Mouse (Mus musculus) heart, embryonic 11.5 days (tissue): ENCODE measurements at regions not wholly inside any gene's neighbourhood (a gene's known extent, or its start where the extent isn't known, plus 50 kb on each side); places are given as distances from the start of the nearest gene placed in this dataset.

Experiments used
- ATAC-seq: fragments of 200-750 bp; cut with Nextera tagmentation; replicated peaks from 2 replicates; pipeline ENCODE4 v1.8.0; 2017; ENCODE audit warnings: moderate library complexity; ENCODE audit not compliant: insufficient number of reproducible peaks, low FRiP score, low TSS enrichment
- H3K27ac ChIP-seq: fragments of 300-500 bp; sonication (generic); 2 replicates; pipeline ENCODE4 v1.5.1; 2014; ENCODE audit warnings: mild to moderate bottlenecking, low read depth, low read length
- H3K27me3 ChIP-seq: fragments of 300-500 bp; sonication (generic); 2 replicates; pipeline ENCODE4 v1.6.1; 2014; ENCODE audit warnings: mild to moderate bottlenecking, low read length, mixed read lengths; ENCODE audit not compliant: control insufficient read depth, insufficient read depth
- H3K36me3 ChIP-seq: fragments of 300-500 bp; sonication (generic); 2 replicates; pipeline ENCODE4 v1.6.1; 2014; ENCODE audit warnings: mild to moderate bottlenecking, low read length, moderate library complexity, mixed read lengths; ENCODE audit not compliant: control insufficient read depth, insufficient read depth
- H3K4me1 ChIP-seq: fragments of 300-500 bp; sonication (generic); 2 replicates; pipeline ENCODE4 v1.6.1; 2014; ENCODE audit warnings: low read length; ENCODE audit not compliant: control insufficient read depth, insufficient read depth
- H3K4me2 ChIP-seq: fragments of 300-500 bp; sonication (generic); 2 replicates; pipeline ENCODE4 v1.6.1; 2014; ENCODE audit warnings: mild to moderate bottlenecking, moderate library complexity
- H3K4me3 ChIP-seq: fragments of 300-500 bp; sonication (generic); 2 replicates; pipeline ENCODE4 v1.5.1; 2014; ENCODE audit warnings: low read depth, low read length
- H3K9ac ChIP-seq: fragments of 300-500 bp; sonication (generic); 2 replicates; pipeline ENCODE4 v1.6.1; 2014; ENCODE audit warnings: mild to moderate bottlenecking, low read depth, low read length, moderate library complexity
- H3K9me3 ChIP-seq: fragments of 300-500 bp; sonication (generic); replicated peaks from 2 replicates; pipeline ENCODE4 v1.6.1; 2016; ENCODE audit warnings: low read length; ENCODE audit not compliant: control insufficient read depth
- WGBS: fragments of 180-500 bp; shearing (Covaris S2); extraction: QIAGEN DNeasy Blood & Tissue Kit; methylation state at CpG from one replicate; pipeline ENCODE4 v1.1.7; 2014; ENCODE audit not compliant: insufficient replicate concordance; 5-methylcytosine and 5-hydroxymethylcytosine counted together

DNA sequence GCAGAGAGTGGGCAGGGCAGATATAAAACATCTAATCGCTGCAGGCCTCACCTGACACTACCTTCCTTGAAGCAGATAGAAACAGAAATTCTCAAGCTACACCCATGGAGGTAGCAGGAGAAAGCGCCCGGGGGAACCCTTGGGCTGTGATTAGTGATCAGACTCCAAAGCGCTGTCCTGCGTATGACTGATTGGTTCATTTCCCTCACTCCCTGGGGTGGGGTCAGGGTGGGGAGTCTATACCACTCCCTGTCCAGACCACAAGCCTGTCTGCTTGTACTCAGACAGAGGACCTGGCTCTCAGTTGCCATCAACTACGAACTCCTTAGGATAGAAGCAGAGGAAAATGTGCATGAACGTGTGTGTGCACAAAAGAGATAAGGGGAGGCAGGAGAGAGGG is 77.7 kb downstream of the Gm826 start:
- Histone ChIP-seq H3K27ac (no peak overlapping the region), H3K9ac (no peak overlapping the region), H3K4me2 (no peak overlapping the region), H3K27me3 (no peaks in the 10 kb centered on the region), H3K36me3 (no peaks in the 10 kb centered on the region), H3K9me3 (no peaks in the 10 kb centered on the region), H3K4me1 (no peaks in the 10 kb centered on the region), H3K4me3 (no peak overlapping the region)
- no peak for ATAC-seq
- WGBS: 62% methylated on average over 7 of the region's 7 CpGs

DNA sequence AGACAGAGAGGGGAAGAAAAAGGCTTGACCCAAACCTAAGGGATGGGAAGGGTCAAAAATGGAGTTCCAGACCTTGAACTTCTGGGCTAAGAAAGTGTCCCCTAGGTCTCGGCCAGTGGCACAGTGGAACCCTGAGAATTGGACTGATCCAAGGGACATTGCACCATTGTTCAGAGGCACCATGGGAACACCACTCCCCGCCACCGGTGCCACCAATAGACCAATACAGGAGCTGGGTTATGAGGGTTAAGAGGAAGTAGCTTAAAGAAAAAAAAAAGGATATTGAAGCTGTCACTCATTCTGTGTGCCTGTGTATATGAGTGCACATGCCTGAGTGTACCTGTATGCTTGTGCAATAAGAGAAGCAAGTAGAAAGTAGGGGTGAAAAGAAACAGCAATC is 83.7 kb downstream of the Gm826 start:
- no peaks in the 10 kb centered on the region for H3K36me3 ChIP-seq
- peaks cover 12% of the 10 kb centered on the region for H3K4me1 ChIP-seq
- no peak overlapping the region for H3K4me3 ChIP-seq
- no peak overlapping the region for H3K27ac ChIP-seq
- H3K4me2 ChIP-seq: no peak overlapping the region
- no peaks in the 10 kb centered on the region for H3K27me3 ChIP-seq
- H3K9me3 ChIP-seq: no peaks in the 10 kb centered on the region
- WGBS: 77% methylated on average over 3 of the region's 3 CpGs
- no peak for ATAC-seq
- H3K9ac ChIP-seq: no peak overlapping the region

DNA sequence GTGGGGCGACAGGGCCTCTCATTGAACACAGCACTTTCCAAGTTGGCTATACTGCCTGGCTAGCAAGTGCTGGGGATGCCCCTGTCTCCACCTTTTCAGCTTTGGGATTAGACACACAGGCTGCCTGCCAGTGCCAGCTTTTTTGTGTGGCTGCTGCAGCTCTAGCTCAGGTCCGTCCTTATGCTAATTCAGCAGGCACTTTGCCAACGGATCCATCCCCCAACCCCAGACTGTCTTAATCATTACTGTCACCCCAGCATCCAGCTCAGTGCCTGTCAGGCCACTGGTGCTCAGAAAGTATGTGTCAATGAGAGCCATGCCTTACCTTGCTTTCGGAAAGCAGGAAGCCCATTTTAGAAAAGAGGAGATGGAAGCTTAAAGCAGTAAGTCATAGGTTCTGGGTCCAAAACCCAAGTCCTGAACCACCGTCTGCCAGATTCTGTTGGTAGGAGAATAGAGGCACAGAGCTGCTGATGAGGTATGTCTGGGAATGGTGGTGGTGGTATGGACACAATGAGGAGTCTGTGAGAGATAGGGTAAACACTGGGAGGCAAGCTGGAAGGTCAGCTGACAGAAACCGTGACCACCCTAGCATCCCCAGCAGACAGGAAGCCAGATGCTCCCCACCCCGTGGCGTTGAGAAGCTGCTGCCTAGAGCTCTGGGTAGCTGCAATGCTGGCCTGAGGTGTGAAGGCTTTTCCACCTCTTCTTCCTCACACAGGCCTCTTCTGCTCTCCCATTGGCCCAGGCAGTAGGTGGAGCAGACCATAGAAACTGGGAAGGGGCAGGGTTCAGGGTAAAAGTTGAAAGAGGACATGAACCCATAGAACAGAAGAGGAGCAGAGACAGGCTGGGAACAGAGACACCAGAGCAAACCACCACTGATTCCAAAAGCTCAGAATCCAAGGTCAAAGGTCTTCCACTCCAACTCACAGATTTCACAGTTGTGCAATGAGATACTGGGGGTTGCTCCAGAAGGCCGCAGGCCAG is 84.6 kb downstream of the Gm826 start:
- Histone ChIP-seq H3K27me3 (no peaks in the 10 kb centered on the region), H3K36me3 (no peaks in the 10 kb centered on the region), H3K4me2 (no peak overlapping the region), H3K4me1 (peaks cover 15% of the 10 kb centered on the region), H3K9me3 (no peaks in the 10 kb centered on the region), H3K27ac (no peak overlapping the region), H3K9ac (no peak overlapping the region), H3K4me3 (no peak overlapping the region)
- 58% methylated on average over 9 of the region's 9 CpGs for WGBS
- no peak for ATAC-seq

DNA sequence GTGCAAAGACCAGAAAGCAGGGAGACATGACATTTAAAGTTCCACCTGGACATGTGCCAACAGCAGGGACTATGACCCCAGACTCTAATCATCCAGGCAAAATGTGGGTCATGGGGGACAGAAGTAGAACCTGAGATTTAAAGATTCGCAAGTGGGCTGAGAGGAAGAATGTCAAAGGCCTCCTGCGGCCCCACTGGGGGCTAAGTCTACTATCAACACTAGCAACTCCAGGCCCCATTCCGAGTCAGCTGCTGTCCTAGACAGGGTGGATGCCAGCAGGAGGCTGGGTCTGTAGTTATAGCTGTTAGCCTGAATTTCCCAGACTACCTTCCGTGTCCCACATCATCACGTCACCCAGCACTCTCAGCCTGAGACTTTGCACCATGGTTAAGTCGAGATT is 86.7 kb downstream of the Gm826 start:
- no peak for ATAC-seq
- no peaks in the 10 kb centered on the region for H3K9me3 ChIP-seq
- no peak overlapping the region for H3K27ac ChIP-seq
- H3K36me3 ChIP-seq: no peaks in the 10 kb centered on the region
- no peaks in the 10 kb centered on the region for H3K27me3 ChIP-seq
- no peak overlapping the region for H3K9ac ChIP-seq
- no peak overlapping the region for H3K4me2 ChIP-seq
- WGBS: 59% methylated on average over 6 of the region's 6 CpGs
- H3K4me1 ChIP-seq: peaks cover 15% of the 10 kb centered on the region
- no peak overlapping the region for H3K4me3 ChIP-seq

DNA sequence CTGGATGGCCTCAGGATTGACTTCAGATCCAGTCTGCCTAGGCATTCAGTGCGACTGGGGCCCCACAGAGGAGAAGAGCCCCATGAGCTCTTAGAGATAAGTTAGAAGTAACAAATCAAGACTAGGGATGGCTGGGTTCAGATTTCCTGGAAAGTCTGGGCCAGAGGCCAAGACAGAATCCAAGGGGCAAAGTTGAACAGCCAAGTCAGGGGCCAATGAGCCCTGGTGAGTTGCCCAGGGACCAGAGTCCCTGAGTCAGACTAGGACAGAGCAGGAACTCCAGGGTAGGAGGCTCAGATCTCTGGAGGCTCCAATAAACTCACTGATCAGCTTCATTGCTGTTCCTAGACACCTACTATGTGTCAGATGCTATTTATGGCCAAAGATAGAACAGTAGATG is 87.6 kb downstream of the Gm826 start:
- ATAC-seq: no peak
- peaks cover 15% of the 10 kb centered on the region for H3K4me1 ChIP-seq
- 46% methylated on average over 1 of the region's 1 CpGs for WGBS
- H3K4me3 ChIP-seq: no peak overlapping the region
- no peak overlapping the region for H3K9ac ChIP-seq
- H3K9me3 ChIP-seq: no peaks in the 10 kb centered on the region
- no peaks in the 10 kb centered on the region for H3K27me3 ChIP-seq
- no peaks in the 10 kb centered on the region for H3K36me3 ChIP-seq
- H3K27ac ChIP-seq: no peak overlapping the region
- H3K4me2 ChIP-seq: no peak overlapping the region

DNA sequence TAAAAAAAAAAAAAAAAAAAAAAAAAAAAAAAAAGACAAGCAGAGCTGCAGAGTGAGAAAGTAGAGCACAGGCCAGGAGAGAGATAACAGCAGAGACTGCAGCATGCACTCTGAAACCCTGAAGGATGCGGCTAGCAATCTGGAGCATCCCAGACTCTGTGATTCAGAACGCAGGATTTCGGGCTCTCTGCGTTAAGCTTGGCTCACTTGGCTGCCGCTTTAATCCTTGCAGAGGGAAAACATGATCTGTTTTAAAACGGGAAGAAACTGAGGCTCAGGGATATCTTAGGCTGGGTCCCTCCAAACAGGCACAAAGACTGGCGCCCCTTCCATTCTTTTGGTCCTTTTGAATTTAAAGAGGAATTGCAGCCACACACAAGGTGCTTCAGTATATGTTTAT is 89.1 kb downstream of the Gm826 start:
- H3K4me1 ChIP-seq: peaks cover 15% of the 10 kb centered on the region
- H3K4me2 ChIP-seq: no peak overlapping the region
- WGBS: 36% methylated on average over 7 of the region's 7 CpGs
- no peaks in the 10 kb centered on the region for H3K9me3 ChIP-seq
- H3K27ac ChIP-seq: no peak overlapping the region
- H3K27me3 ChIP-seq: no peaks in the 10 kb centered on the region
- H3K9ac ChIP-seq: no peak overlapping the region
- no peak for ATAC-seq
- H3K36me3 ChIP-seq: no peaks in the 10 kb centered on the region
- no peak overlapping the region for H3K4me3 ChIP-seq

DNA sequence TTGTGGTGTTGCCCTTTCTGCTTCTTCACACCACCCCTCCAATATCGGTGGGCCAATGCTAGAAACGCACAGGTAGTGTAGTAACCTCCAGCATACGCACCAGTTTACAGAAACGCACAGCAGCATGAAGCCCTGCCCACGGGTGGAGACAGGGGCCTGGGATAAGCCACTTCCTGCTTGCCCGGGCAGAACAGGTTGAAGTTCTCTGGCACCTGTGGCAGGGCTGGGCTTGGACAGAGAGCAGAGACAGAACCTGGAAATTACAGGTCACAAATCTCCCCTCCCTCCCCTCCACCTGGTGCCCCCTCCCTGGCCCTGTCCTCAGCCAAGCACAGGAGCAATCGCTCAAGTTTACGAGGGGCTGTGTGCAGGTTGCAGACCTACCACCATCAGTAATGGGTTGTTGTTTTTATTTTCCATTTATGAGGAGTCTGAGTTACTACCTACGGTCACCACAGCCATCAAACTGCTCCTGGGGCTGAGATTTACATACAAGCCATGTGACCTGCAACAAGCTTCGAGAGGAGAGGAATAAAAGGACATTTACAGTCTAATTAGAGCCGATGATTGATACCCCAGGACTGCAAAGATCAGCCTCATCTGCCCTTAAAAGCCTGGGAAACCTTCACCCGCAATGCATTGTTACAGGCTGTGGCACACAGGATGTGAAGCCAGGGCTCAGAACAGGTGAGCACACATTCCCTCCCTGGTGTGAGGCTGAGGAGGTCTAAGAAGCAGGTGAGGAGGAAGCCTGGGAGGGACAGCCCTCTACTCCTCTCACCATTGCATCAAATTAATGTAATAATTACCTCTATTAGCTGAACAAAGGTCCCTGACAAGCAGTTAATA is 93.2 kb downstream of the Gm826 start:
- WGBS: 76% methylated on average over 12 of the region's 12 CpGs
- H3K27ac ChIP-seq: no peak overlapping the region
- ATAC-seq: no peak
- H3K9ac ChIP-seq: no peak overlapping the region
- no peak overlapping the region for H3K4me3 ChIP-seq
- H3K4me1 ChIP-seq: peaks cover 7% of the 10 kb centered on the region
- H3K9me3 ChIP-seq: no peaks in the 10 kb centered on the region
- no peak overlapping the region for H3K4me2 ChIP-seq
- H3K27me3 ChIP-seq: no peaks in the 10 kb centered on the region
- no peaks in the 10 kb centered on the region for H3K36me3 ChIP-seq

DNA sequence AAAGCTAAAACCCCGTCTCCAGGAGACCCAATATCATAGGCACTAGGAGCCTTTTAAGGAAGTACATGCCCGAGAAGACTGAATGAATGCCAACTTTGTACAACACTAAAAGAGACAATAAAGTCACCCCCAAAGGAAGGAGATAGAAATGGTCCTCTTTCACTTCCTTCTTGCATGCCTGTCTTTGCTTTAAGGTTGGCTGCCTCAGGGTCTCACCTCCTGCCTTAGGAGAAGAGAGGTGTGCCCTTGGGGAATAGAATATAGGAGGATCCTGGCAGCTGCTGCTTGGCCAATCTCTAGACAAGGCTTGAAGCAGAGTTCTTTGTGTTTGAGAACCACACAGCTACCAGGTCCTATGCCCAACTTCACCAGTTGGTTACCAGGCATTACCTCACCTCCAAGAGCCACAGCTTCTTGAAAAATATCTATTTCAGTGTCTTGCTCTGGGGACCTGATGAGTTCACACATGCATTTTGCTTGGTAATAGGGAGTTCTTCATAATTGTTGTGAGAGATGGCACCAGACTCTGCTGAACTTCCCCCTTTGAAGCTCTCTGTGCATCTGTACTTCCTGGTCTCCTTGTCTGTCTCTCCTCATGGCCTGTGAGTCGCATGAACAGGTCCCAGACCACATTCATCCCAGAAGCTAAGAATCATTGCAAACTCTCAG is 96.4 kb downstream of the Gm826 start:
- no peak for ATAC-seq
- Histone ChIP-seq H3K27ac (no peak overlapping the region), H3K9ac (no peak overlapping the region), H3K4me2 (no peak overlapping the region), H3K4me1 (no peaks in the 10 kb centered on the region), H3K9me3 (peaks cover 3% of the 10 kb centered on the region; the same call in 1 of the 2 replicates), H3K4me3 (no peak overlapping the region), H3K36me3 (no peaks in the 10 kb centered on the region), H3K27me3 (no peaks in the 10 kb centered on the region)
- WGBS: 79% methylated on average over 3 of the region's 3 CpGs
